Mouse (Mus musculus): Measurements from ENCODE around the gene Zfp568. TPM values are rescaled to one million over a fixed set of nuclear protein-coding genes. Genes with fewer than 3 reads are reported as not detected.
A peak's percentile ranks its signal among the peaks of the same experiment; 100 is the strongest.

Zfp568 gene
- total RNA-seq, 2 experiments from 2014 or later, result 3.7 TPM

GRCm38 (mm10) chr7:29986101-29986500, 2.3 kb downstream of the Zfp568 start:
- intact Hi-C loops (cut with DNase I), result no loop called here
- no peak for DNase-seq (ENCODE audit: low spot score in 2 of 2)

GRCm38 (mm10) chr7:29987551-29987950, 3.8 kb downstream of the Zfp568 start:
- no peak for DNase-seq (ENCODE audit: low spot score in 2 of 2)
- intact Hi-C loops (cut with DNase I), result no loop called here

- intact Hi-C loops (cut with DNase I), result no loop called here
- DNase-seq (ENCODE audit: low spot score in 2 of 2), result no peak
These were observed 5.3 kb downstream of the Zfp568 start for GRCm38 (mm10) chr7:29989031-29989430.

GRCm38 (mm10) chr7:29992698-29993097, 8.9 kb downstream of the Zfp568 start:
- DNase-seq (ENCODE audit: low spot score in 2 of 2), result no peak
- intact Hi-C loops (cut with DNase I), result no loop called here

GRCm38 (mm10) chr7:29993340-29993739, 9.6 kb downstream of the Zfp568 start:
- no peak for DNase-seq (ENCODE audit: low spot score in 2 of 2)
- intact Hi-C loops (cut with DNase I), result no loop called here

GRCm38 (mm10) chr7:29995134-29995533, 11.4 kb downstream of the Zfp568 start:
- intact Hi-C loops (cut with DNase I), result no loop called here
- no peak for DNase-seq (ENCODE audit: low spot score in 2 of 2)

GRCm38 (mm10) chr7:30000601-30001000, 16.8 kb downstream of the Zfp568 start:
- no peak for DNase-seq (ENCODE audit: low spot score in 2 of 2)
- intact Hi-C loops (cut with DNase I), result no loop called here

GRCm38 (mm10) chr7:30007601-30008000, 23.8 kb downstream of the Zfp568 start:
- intact Hi-C loops (cut with DNase I), result no loop called here
- DNase-seq (ENCODE audit: low spot score in 2 of 2), result no peak

- no peak for DNase-seq (ENCODE audit: low spot score in 2 of 2)
- intact Hi-C loops (cut with DNase I), result no loop called here
These were observed 24.4 kb downstream of the Zfp568 start for GRCm38 (mm10) chr7:30008020-30008690.

GRCm38 (mm10) chr7:30009321-30010085, 25.7 kb downstream of the Zfp568 start:
- DNase-seq (ENCODE audit: low spot score in 2 of 2), result peak; percentile 71 to 84
- intact Hi-C loops (cut with DNase I), result loop anchor here (10.0 kb wide), 2 partner anchors 55 to 155 kb away; partner anchors contain the start of gene Zfp146

GRCm38 (mm10) chr7:30010551-30011195, 26.9 kb downstream of the Zfp568 start:
- intact Hi-C loops (cut with DNase I), result loop anchor here (10.0 kb wide), 2 partner anchors 54 to 154 kb away; partner anchors contain the start of gene Zfp146
- DNase-seq (ENCODE audit: low spot score in 2 of 2), result no peak

- peak; percentile 75 to 79 for DNase-seq (ENCODE audit: low spot score in 2 of 2)
- intact Hi-C loops (cut with DNase I), result loop anchor here (10.0 kb wide), 2 partner anchors 52 to 152 kb away; partner anchors contain the start of gene Zfp146
These were observed 29.2 kb downstream of the Zfp568 start for GRCm38 (mm10) chr7:30012956-30013363.

GRCm38 (mm10) chr7:30017226-30017625, 33.5 kb downstream of the Zfp568 start:
- intact Hi-C loops (cut with DNase I), result loop anchor here (10.0 kb wide), 2 partner anchors 48 to 148 kb away; partner anchors contain the start of gene Zfp146
- DNase-seq (ENCODE audit: low spot score in 2 of 2), result no peak

- DNase-seq (ENCODE audit: low spot score in 2 of 2), result no peak
- intact Hi-C loops (cut with DNase I), result loop anchor here (10.0 kb wide), 2 partner anchors 45 to 145 kb away; partner anchors contain the start of gene Zfp146
These were observed 35.8 kb downstream of the Zfp568 start for GRCm38 (mm10) chr7:30019543-30019942.

GRCm38 (mm10) chr7:30023324-30023723, 39.6 kb downstream of the Zfp568 start:
- no peak for DNase-seq (ENCODE audit: low spot score in 2 of 2)
- intact Hi-C loops (cut with DNase I), result no loop called here

GRCm38 (mm10) chr7:30023800-30024199, 40.0 kb downstream of the Zfp568 start:
- intact Hi-C loops (cut with DNase I), result no loop called here
- DNase-seq (ENCODE audit: low spot score in 2 of 2), result no peak

GRCm38 (mm10) chr7:30025358-30025757, 41.6 kb downstream of the Zfp568 start:
- no peak for DNase-seq (ENCODE audit: low spot score in 2 of 2)
- intact Hi-C loops (cut with DNase I), result no loop called here

GRCm38 (mm10) chr7:30027331-30027730, 43.6 kb downstream of the Zfp568 start:
- intact Hi-C loops (cut with DNase I), result no loop called here
- DNase-seq (ENCODE audit: low spot score in 2 of 2), result no peak

GRCm38 (mm10) chr7:30028572-30028971, 44.8 kb downstream of the Zfp568 start:
- no peak for DNase-seq (ENCODE audit: low spot score in 2 of 2)
- intact Hi-C loops (cut with DNase I), result no loop called here

- intact Hi-C loops (cut with DNase I), result no loop called here
- DNase-seq (ENCODE audit: low spot score in 2 of 2), result no peak
These were observed 46.9 kb downstream of the Zfp568 start for GRCm38 (mm10) chr7:30030677-30031076.

Data from left cerebral cortex, postnatal 14 days (tissue).